Mouse (Mus musculus) intestine, embryonic 15.5 days (tissue): ENCODE data around the gene Irf6. TPM values are rescaled to one million over a fixed set of nuclear protein-coding genes. Genes with fewer than 3 reads are reported as not detected.

Experiments used
- ATAC-seq: fragments of 200-750 bp; cut with Nextera tagmentation; 2 replicates; pipeline ENCODE4 v1.8.0; 2017; ENCODE audit warnings: moderate TSS enrichment, moderate library complexity
- H3K27ac ChIP-seq: fragments of 300-500 bp; sonication (generic); 2 replicates; pipeline ENCODE4 v1.5.1; 2015; ENCODE audit warnings: mild to moderate bottlenecking, inconsistent platforms
- H3K27me3 ChIP-seq: fragments of 300-500 bp; sonication (generic); replicated peaks from 2 replicates; pipeline ENCODE4 v1.6.1; 2015; ENCODE audit warnings: inconsistent platforms
- H3K36me3 ChIP-seq: fragments of 300-500 bp; sonication (generic); 2 replicates; pipeline ENCODE4 v1.6.1; 2015; ENCODE audit warnings: inconsistent platforms
- H3K4me1 ChIP-seq: fragments of 300-500 bp; sonication (generic); replicated peaks from 2 replicates; pipeline ENCODE4 v1.6.1; 2015; ENCODE audit warnings: inconsistent platforms
- H3K4me2 ChIP-seq: fragments of 300-500 bp; sonication (generic); replicated peaks from 2 replicates; pipeline ENCODE4 v1.6.1; 2015; ENCODE audit warnings: mild to moderate bottlenecking, inconsistent platforms
- H3K4me3 ChIP-seq: fragments of 300-500 bp; sonication (generic); replicated peaks from 2 replicates; pipeline ENCODE4 v1.5.1; 2015; ENCODE audit warnings: inconsistent platforms
- H3K9ac ChIP-seq: fragments of 300-500 bp; sonication (generic); 2 replicates; pipeline ENCODE4 v1.6.1; 2015; ENCODE audit warnings: inconsistent platforms
- H3K9me3 ChIP-seq: fragments of 300-500 bp; sonication (generic); 2 replicates; pipeline ENCODE4 v1.6.1; 2016; ENCODE audit warnings: inconsistent platforms
- WGBS: fragments of 180-500 bp; shearing (Covaris S2); methylation state at CpG from one replicate; pipeline ENCODE4 v1.1.7; 2015; 5-methylcytosine and 5-hydroxymethylcytosine counted together
- polyA plus RNA-seq: library from polyadenylated mRNA; unstranded; fragments of >200 nt; fragmentation: Nextera tagmentation; extraction: Ambion mirVana; gene quantifications from 2 replicates; pipeline ENCODE4 v1.2.1, GENCODE M21; 2015

The Irf6 gene
- polyA plus RNA-seq, 1 experiment from 2014 or later, result 81.9 TPM

DNA sequence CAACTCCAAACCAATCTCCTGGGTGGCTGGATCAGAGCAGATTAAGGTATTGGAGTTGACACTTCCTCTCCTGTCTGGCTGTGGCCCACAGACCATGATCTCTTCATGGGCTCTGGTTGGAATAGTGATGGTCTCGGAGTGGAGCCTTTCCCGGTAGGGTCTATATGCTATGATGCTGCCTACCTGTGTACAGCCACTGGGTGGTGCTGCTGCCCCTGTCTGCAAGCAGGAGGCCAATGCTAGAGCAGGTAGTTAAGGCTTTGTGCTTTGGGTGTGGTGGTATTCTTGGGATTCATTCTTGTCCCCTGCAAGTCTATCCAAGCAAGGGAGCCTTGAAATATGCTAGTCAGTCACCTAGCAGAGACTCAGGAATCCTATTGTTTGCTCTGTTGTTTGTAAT lies 55.3 kb downstream of the Irf6 start:
- H3K4me2 ChIP-seq, result no peak overlapping the region
- H3K27ac ChIP-seq, result no peak overlapping the region
- no peak overlapping the region for H3K9ac ChIP-seq
- H3K9me3 ChIP-seq, result no peaks in the 10 kb centered on the region
- H3K4me1 ChIP-seq, result no peaks in the 10 kb centered on the region
- 46% methylated on average over 2 of the region's 2 CpGs for WGBS
- ATAC-seq, result peak; percentile 62; the same call in 1 of the 2 replicates
- H3K27me3 ChIP-seq, result no peaks in the 10 kb centered on the region
- H3K4me3 ChIP-seq, result no peak overlapping the region
- H3K36me3 ChIP-seq, result no peaks in the 10 kb centered on the region

DNA sequence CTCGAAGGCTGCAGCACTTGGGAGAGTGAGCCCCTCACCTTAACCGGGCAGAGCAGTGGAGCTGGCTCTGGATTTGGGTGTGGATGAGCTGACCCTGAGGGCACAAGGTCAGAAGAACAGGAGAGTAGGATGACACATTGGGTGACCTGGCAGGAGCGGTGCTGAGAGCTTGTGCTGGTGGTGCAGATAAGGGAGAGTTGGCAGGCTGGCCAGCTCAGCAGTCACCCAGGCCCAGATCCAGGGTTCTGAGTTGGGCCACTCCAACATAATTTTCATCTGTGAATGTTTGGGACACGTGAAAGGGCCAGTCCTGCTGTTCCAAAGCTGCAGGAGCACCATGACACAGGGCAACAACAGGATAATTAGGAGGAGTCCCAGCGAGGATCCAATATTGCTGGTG lies 58.5 kb downstream of the Irf6 start:
- Histone ChIP-seq H3K4me1 (no peaks in the 10 kb centered on the region), H3K4me2 (no peak overlapping the region), H3K9ac (no peak overlapping the region), H3K4me3 (no peak overlapping the region), H3K36me3 (no peaks in the 10 kb centered on the region), H3K27ac (no peak overlapping the region), H3K27me3 (no peaks in the 10 kb centered on the region), H3K9me3 (no peaks in the 10 kb centered on the region)
- no peak for ATAC-seq
- WGBS, result 68% methylated on average over 5 of the region's 5 CpGs

DNA sequence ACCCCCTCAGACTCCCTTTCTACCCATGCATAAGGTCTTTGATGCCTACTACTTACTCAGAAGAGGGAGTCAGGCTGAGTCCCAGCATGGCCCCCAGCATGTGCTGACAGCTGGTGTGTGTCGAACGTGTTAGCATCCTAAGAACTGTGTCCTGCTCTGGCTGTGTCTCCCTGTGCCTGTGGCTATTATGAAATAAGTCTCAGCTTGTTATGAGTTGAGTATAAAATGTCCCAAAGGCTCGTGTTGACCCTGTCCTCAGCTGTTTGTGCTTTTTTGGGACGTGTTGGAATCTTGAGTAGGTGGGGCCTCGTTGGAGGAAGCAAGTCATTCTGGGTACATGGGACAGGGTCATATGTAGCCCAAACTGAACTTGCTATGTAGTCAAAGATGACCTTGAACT lies 61.1 kb downstream of the Irf6 start:
- WGBS, result 75% methylated on average over 5 of the region's 5 CpGs
- Histone ChIP-seq H3K4me3 (no peak overlapping the region), H3K9me3 (no peaks in the 10 kb centered on the region), H3K36me3 (no peaks in the 10 kb centered on the region), H3K4me2 (no peak overlapping the region), H3K27me3 (no peaks in the 10 kb centered on the region), H3K9ac (no peak overlapping the region), H3K4me1 (no peaks in the 10 kb centered on the region), H3K27ac (no peak overlapping the region)
- no peak for ATAC-seq

DNA sequence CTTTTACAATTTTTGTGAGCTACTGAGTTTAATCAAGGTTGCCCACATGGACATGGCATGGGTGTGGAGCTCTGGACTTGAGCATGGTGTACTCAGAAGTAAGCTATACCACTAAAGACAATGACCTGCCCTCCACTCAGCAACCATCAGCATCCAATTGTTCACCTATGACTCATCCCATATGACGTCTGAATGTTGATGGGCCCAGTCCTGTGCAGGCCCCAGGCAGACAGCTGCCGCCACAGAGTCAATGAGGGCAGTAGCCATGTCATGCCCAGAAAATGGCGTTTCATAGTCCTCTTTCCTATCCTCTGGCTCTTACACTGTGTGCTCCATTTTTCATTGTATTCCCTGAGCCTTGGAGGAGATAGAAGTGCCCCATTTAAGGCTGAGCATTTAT lies 63.1 kb downstream of the Irf6 start:
- H3K4me1 ChIP-seq, result no peaks in the 10 kb centered on the region
- H3K4me2 ChIP-seq, result no peak overlapping the region
- no peak overlapping the region for H3K4me3 ChIP-seq
- no peaks in the 10 kb centered on the region for H3K9me3 ChIP-seq
- no peak for ATAC-seq
- no peak overlapping the region for H3K27ac ChIP-seq
- H3K9ac ChIP-seq, result no peak overlapping the region
- WGBS, result 68% methylated on average over 3 of the region's 3 CpGs
- no peaks in the 10 kb centered on the region for H3K36me3 ChIP-seq
- H3K27me3 ChIP-seq, result no peaks in the 10 kb centered on the region

DNA sequence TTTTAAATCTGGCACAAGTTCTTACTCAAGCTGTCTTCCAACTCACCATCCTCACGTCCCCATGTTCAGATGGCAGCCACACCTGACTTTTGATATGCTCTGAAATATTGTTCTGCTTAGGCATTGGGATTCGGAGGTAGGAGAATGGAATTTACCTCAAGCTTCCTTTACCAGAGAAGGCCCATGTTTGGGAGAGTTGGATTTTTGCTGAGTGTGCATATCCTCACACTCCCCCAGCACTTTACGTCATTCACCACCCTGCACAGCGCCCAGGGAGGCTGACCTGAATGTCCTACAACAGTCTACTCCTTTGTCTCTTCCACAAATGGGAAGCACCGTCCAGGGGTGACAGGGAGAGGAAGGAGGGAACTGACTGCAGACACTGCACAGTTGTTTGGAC lies 67.5 kb downstream of the Irf6 start:
- H3K9me3 ChIP-seq, result no peaks in the 10 kb centered on the region
- no peak overlapping the region for H3K4me2 ChIP-seq
- H3K27ac ChIP-seq, result no peak overlapping the region
- no peak overlapping the region for H3K9ac ChIP-seq
- 63% methylated on average over 5 of the region's 5 CpGs for WGBS
- no peaks in the 10 kb centered on the region for H3K36me3 ChIP-seq
- H3K27me3 ChIP-seq, result no peaks in the 10 kb centered on the region
- H3K4me3 ChIP-seq, result no peak overlapping the region
- H3K4me1 ChIP-seq, result no peaks in the 10 kb centered on the region
- ATAC-seq, result no peak

Other genes starting within 250 kb of the Irf6 start
- gene Syt14, start 117.3 kb upstream of the Irf6 start, polyA plus RNA-seq, result 1.9 and 2.3 TPM in 2 replicates
- 7.5 and 9.7 TPM in 2 replicates for gene Diexf, start 22.8 kb upstream of the Irf6 start, polyA plus RNA-seq
- 14.1 and 14.3 TPM in 2 replicates for gene A130010J15Rik, start 14.9 kb downstream of the Irf6 start, polyA plus RNA-seq
- gene Traf3ip3, start 48.6 kb downstream of the Irf6 start, polyA plus RNA-seq, result 3.8 and 4.1 TPM in 2 replicates
- gene Lamb3, start 54.6 kb downstream of the Irf6 start, polyA plus RNA-seq, result 3.9 and 4.4 TPM in 2 replicates
- gene Hsd11b1, start 111.0 kb downstream of the Irf6 start, polyA plus RNA-seq, result 1.3 and 1.4 TPM in 2 replicates
- 21.9 and 23.7 TPM in 2 replicates for gene G0s2, start 120.1 kb downstream of the Irf6 start, polyA plus RNA-seq
- 5.2 and 6.8 TPM in 2 replicates for gene Camk1g, start 217.2 kb downstream of the Irf6 start, polyA plus RNA-seq